Mouse (Mus musculus) neural tube, embryonic 13.5 days (tissue): ENCODE measurements around the gene Clybl. TPM values are rescaled to one million over a fixed set of nuclear protein-coding genes. Genes with fewer than 3 reads are reported as not detected.
A peak's percentile ranks its signal among the peaks of the same experiment; 100 is the strongest.

Source experiments
- ATAC-seq: fragments of 200-750 bp; cut with Nextera tagmentation; 2 replicates; pipeline ENCODE4 v1.8.0; 2017; ENCODE audit warnings: low read depth, mild to moderate bottlenecking, moderate TSS enrichment, moderate library complexity
- H3K27ac ChIP-seq: fragments of 300-500 bp; sonication (generic); replicated peaks from 2 replicates; pipeline ENCODE4 v1.5.1; 2015; ENCODE audit warnings: moderate library complexity, mild to moderate bottlenecking, inconsistent platforms
- H3K27me3 ChIP-seq: fragments of 300-500 bp; sonication (generic); 2 replicates; pipeline ENCODE4 v1.6.1; 2015; ENCODE audit warnings: mild to moderate bottlenecking, inconsistent platforms
- H3K36me3 ChIP-seq: fragments of 300-500 bp; sonication (generic); 2 replicates; pipeline ENCODE4 v1.6.1; 2015; ENCODE audit warnings: mild to moderate bottlenecking, inconsistent platforms
- H3K4me1 ChIP-seq: fragments of 300-500 bp; sonication (generic); replicated peaks from 2 replicates; pipeline ENCODE4 v1.6.1; 2015; ENCODE audit warnings: inconsistent platforms
- H3K4me2 ChIP-seq: fragments of 300-500 bp; sonication (generic); 2 replicates; pipeline ENCODE4 v1.6.1; 2015; ENCODE audit warnings: inconsistent platforms, mild to moderate bottlenecking, moderate library complexity
- H3K4me3 ChIP-seq: fragments of 300-500 bp; sonication (generic); 2 replicates; pipeline ENCODE4 v1.5.1; 2015; ENCODE audit warnings: mild to moderate bottlenecking, inconsistent platforms
- H3K9ac ChIP-seq: fragments of 300-500 bp; sonication (generic); 2 replicates; pipeline ENCODE4 v1.6.1; 2015; ENCODE audit warnings: moderate library complexity, mild to moderate bottlenecking, inconsistent platforms
- H3K9me3 ChIP-seq: fragments of 300-500 bp; sonication (generic); 2 replicates; pipeline ENCODE4 v1.6.1; 2016; ENCODE audit warnings: inconsistent platforms
- WGBS: fragments of 180-500 bp; shearing (Covaris S2); methylation state at CpG from one replicate; pipeline ENCODE4 v1.1.7; 2015; 5-methylcytosine and 5-hydroxymethylcytosine counted together
- polyA plus RNA-seq: library from polyadenylated mRNA; unstranded; fragments of >200 nt; fragmentation: Nextera tagmentation; extraction: Ambion mirVana; gene quantifications from 2 replicates; pipeline ENCODE4 v1.2.1, GENCODE M21; 2015

The Clybl gene
- polyA plus RNA-seq, 1 experiment from 2014 or later, result 10.2 TPM

DNA sequence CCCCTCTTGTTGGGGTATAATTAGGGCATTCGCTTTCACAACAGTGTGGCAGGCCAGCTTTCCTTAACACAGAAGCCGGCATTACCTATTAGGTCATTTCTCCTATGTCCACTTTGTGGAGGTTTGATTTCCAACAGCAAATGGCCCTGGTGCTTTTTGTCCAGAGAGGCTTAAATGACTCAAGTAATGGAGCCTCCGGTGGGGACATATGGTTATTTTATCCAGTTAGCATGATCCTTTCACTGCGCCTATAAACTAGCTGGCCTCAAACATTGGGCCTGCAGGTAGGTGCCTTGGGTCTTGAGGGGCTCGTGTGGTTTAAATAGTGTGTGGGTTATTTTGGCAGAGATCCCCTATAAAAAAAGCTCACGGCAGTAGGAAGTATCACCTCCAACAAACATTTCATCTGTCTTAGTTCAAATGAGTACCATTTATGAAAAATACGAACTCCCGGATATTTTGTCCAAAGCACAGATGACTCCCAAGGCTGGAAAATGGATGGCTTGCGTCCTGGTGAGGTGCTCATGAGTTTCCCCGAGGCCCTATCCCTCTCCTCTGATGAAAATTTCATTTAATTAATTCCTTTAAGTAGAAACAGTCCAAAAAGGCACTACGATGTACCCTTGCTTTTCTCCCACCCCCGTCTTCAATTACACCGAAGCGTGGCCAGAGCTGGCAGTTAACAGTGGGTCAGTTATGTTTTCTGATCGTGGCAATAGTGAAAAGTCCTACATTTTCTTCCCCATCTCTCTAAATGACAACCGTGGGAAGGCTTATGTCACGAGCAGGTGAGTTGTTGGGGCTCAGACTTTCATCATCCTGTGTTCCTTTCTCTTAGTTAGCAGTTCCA lies 205.0 kb downstream of the Clybl start:
- Histone ChIP-seq H3K4me1 (peaks cover 37% of the 10 kb centered on the region), H3K4me2 (no peak overlapping the region), H3K4me3 (no peak overlapping the region), H3K27me3 (peaks cover 42% of the 10 kb centered on the region), H3K36me3 (no peaks in the 10 kb centered on the region), H3K9ac (no peak overlapping the region), H3K9me3 (no peaks in the 10 kb centered on the region), H3K27ac (no peak overlapping the region)
- WGBS, result 74% methylated on average over 17 of the region's 17 CpGs
- no peak for ATAC-seq

DNA sequence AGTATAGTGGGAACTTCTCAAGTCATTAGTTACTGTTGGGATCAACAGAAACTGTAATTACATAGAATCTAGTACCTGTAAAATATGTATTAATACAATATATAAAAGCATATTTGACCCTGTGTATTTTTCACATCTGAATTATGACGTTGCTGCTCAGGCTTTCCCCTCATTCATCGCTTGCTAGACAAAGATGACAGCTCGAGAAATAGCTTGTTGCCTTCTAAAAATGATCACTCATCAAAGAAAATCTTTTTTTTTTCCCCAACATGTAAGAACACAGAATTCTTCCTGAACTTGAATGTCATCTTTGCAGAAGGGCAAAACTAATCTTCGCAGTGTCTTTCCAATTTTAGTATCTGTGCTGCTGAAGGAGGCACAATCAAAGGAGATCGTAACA lies 206.3 kb downstream of the Clybl start:
- no peak for ATAC-seq
- Histone ChIP-seq H3K27ac (no peak overlapping the region), H3K27me3 (peaks cover 39% of the 10 kb centered on the region), H3K4me2 (no peak overlapping the region), H3K9ac (no peak overlapping the region), H3K4me1 (peaks cover 27% of the 10 kb centered on the region), H3K4me3 (no peak overlapping the region), H3K36me3 (no peaks in the 10 kb centered on the region), H3K9me3 (no peaks in the 10 kb centered on the region)
- WGBS, result 85% methylated on average over 5 of the region's 5 CpGs

DNA sequence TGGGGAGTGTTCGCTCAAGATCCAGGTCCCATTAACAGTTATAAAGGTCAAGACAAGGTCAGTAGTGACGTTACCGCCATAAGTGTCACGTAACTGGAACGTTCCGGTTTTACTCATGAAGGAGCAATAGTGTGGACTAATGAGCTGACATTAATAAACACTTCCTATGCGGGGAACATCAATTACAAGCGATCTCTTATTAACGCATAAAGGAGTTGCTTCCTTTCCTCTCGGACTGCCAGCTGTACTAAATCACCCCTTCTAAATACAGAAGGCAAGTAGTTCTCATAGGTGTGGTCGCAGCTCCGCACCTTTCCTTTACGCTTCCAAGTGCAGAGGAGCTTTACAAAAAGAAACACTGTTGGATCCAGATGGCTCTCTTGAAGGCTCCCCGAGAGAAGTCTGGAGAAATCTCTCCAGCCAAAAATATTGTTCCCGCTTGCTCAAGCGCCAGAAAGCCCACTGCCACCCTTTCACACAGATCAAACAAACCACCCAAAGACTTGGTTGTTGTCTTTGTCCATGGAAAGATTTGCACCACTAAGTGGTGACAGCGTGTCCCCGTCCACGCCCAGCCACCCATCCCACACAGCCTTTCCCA lies 207.0 kb downstream of the Clybl start:
- Histone ChIP-seq H3K9ac (no peak overlapping the region), H3K4me3 (no peak overlapping the region), H3K27ac (no peak overlapping the region), H3K4me1 (peaks cover 27% of the 10 kb centered on the region), H3K36me3 (no peaks in the 10 kb centered on the region), H3K4me2 (no peak overlapping the region), H3K27me3 (peaks cover 39% of the 10 kb centered on the region), H3K9me3 (no peaks in the 10 kb centered on the region)
- 36% methylated on average over 19 of the region's 19 CpGs for WGBS
- ATAC-seq, result no peak

DNA sequence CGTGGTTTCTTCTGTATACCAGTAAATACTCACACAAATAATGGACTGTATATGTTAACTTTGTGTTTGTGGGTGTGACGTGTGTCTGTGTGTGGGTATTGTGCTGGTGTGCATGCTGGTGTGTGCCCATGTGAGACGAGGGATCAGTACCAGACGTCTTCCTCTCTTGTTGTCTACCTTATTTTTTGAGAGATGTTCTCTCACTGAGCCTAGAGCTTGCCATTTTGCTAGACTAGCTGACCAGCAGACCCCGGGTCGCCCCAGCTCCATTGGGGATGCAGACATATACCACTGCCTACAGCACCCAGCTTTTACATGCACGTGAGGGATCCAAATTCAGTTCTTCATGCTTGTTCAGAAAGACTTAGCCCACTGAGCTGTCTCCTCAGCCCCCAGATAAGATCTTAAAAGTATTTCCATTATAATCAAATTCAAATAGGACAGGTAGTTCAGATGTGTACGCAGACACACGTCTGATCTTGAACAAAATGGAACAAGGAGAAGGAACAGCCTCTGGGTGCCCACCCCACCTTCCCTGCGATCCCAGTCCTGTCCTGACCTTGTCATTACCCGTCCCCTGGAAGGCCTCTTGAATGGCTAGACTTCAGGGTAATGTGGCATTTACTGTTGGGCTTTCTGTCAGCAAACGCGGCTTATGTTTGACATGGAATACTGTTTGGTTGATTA lies 208.3 kb downstream of the Clybl start:
- Histone ChIP-seq H3K27me3 (peaks cover 36% of the 10 kb centered on the region), H3K4me2 (no peak overlapping the region), H3K36me3 (no peaks in the 10 kb centered on the region), H3K9me3 (no peaks in the 10 kb centered on the region), H3K4me3 (no peak overlapping the region), H3K9ac (no peak overlapping the region), H3K27ac (no peak overlapping the region), H3K4me1 (peaks cover 15% of the 10 kb centered on the region)
- ATAC-seq, result no peak
- whole genome bisulfite sequencing, result 88% methylated on average over 13 of the region's 13 CpGs

DNA sequence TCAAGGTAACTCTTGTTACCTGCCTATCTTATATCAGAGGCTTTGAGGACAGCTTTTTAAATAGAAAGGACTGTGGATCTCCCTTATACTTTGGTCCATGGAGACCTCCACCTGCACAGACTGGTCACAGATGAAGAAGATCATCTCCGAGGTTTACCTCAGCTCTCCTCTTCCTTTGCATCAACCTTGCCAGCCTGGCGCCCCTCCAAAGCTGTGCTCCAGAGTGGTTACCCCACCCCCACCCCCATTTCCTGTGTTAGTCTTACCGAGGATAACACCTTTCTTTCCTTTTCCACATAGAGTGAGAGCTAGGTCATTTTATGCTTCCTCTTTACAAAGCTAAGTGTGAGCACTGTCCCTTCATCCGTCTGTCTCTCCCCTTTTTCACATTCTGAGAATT lies 209.4 kb downstream of the Clybl start:
- H3K9ac ChIP-seq, result no peak overlapping the region

DNA sequence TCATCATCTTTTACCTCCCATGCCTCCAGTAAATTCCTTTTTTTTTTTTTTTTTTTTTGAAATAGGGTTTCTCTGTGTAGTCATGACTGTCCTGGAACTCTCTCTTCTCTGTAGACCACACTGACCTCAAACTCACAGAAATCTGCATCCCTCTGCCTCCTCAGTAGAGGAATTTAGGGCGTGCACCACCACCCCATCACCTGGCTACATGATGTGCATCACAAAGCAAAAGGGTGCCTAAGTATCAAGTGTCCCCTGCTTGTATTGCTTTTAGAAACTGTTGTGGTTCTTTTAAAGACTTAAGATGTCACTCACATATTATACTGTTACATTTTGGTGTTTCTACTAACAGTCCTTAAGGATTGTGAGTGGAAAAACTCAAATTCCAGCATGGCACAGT lies 211.6 kb downstream of the Clybl start:
- H3K36me3 ChIP-seq, result no peaks in the 10 kb centered on the region
- H3K4me3 ChIP-seq, result no peak overlapping the region
- peaks cover 8% of the 10 kb centered on the region; the same call in 1 of the 2 replicates for H3K4me1 ChIP-seq
- H3K27me3 ChIP-seq, result peaks cover 34% of the 10 kb centered on the region
- H3K9ac ChIP-seq, result no peak overlapping the region
- ATAC-seq, result no peak
- no peak overlapping the region for H3K4me2 ChIP-seq
- no peaks in the 10 kb centered on the region for H3K9me3 ChIP-seq
- WGBS, result 94% methylated on average over 1 of the region's 1 CpGs
- H3K27ac ChIP-seq, result no peak overlapping the region

More for the DNA sequence above, 209.4 kb downstream of the Clybl start:
- ATAC-seq, result no peak
- H3K9me3 ChIP-seq, result no peaks in the 10 kb centered on the region
- no peak overlapping the region for H3K27ac ChIP-seq
- H3K36me3 ChIP-seq, result no peaks in the 10 kb centered on the region
- H3K4me2 ChIP-seq, result no peak overlapping the region
- no peak overlapping the region for H3K4me3 ChIP-seq
- H3K4me1 ChIP-seq, result peaks cover 10% of the 10 kb centered on the region; the same call in 1 of the 2 replicates
- WGBS, result 53% methylated on average over 4 of the region's 4 CpGs
- peaks cover 38% of the 10 kb centered on the region for H3K27me3 ChIP-seq

GRCm38 (mm10) chr14:122398676-122399075 lies 217.2 kb downstream of the Clybl start:
- Histone ChIP-seq H3K27me3 (peaks cover 54% of the 10 kb centered on the region), H3K4me1 (peaks cover 14% of the 10 kb centered on the region), H3K9me3 (no peaks in the 10 kb centered on the region), H3K27ac (no peak overlapping the region), H3K9ac (no peak overlapping the region), H3K36me3 (no peaks in the 10 kb centered on the region), H3K4me3 (no peak overlapping the region), H3K4me2 (no peak overlapping the region)
- 55% methylated on average over 4 of the region's 4 CpGs for WGBS
- ATAC-seq, result no peak

- 26% methylated on average over 5 of the region's 5 CpGs for WGBS
- Histone ChIP-seq H3K9ac (no peak overlapping the region), H3K4me2 (no peak overlapping the region), H3K9me3 (no peaks in the 10 kb centered on the region), H3K4me3 (no peak overlapping the region), H3K4me1 (peaks cover 14% of the 10 kb centered on the region), H3K27ac (no peak overlapping the region), H3K27me3 (peaks cover 64% of the 10 kb centered on the region), H3K36me3 (no peaks in the 10 kb centered on the region)
- no peak for ATAC-seq
Observed at GRCm38 (mm10) chr14:122399906-122400305, 218.4 kb downstream of the Clybl start.

DNA sequence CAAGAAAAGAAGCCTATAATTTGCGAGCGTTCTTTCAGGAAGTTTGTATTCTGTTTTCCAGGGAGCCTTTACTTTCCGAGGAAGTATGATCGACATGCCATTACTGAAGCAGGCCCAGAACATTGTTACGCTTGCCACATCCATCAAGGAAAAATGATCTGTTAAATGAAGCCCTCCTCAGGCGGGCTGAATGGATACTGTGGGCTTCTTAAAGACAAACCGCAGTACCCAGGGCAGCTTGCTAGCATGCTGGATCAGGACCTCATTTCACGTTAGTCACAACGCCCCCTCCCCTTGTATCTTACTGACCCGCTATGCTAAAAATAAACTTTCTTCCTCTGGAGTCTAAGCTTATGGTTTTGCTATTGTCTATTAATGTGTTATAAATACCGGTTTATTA lies 220.4 kb downstream of the Clybl start:
- no peaks in the 10 kb centered on the region for H3K9me3 ChIP-seq
- H3K4me2 ChIP-seq, result no peak overlapping the region
- H3K27me3 ChIP-seq, result peaks cover 79% of the 10 kb centered on the region
- peaks cover 34% of the 10 kb centered on the region for H3K4me1 ChIP-seq
- H3K36me3 ChIP-seq, result no peaks in the 10 kb centered on the region
- H3K9ac ChIP-seq, result no peak overlapping the region
- no peak overlapping the region for H3K4me3 ChIP-seq
- H3K27ac ChIP-seq, result no peak overlapping the region
- ATAC-seq, result no peak
- WGBS, result 30% methylated on average over 11 of the region's 11 CpGs

- H3K4me2 ChIP-seq, result no peak overlapping the region
- no peak for ATAC-seq
- H3K4me1 ChIP-seq, result peaks cover 38% of the 10 kb centered on the region
- H3K4me3 ChIP-seq, result no peak overlapping the region
- H3K9ac ChIP-seq, result no peak overlapping the region
- peaks cover 81% of the 10 kb centered on the region for H3K27me3 ChIP-seq
- H3K27ac ChIP-seq, result no peak overlapping the region; the same call in 1 of the 2 replicates
- H3K36me3 ChIP-seq, result no peaks in the 10 kb centered on the region
- no peaks in the 10 kb centered on the region for H3K9me3 ChIP-seq
- WGBS, result 10% methylated on average over 12 of the region's 12 CpGs
Observed at GRCm38 (mm10) chr14:122402716-122403258, 221.3 kb downstream of the Clybl start.

DNA sequence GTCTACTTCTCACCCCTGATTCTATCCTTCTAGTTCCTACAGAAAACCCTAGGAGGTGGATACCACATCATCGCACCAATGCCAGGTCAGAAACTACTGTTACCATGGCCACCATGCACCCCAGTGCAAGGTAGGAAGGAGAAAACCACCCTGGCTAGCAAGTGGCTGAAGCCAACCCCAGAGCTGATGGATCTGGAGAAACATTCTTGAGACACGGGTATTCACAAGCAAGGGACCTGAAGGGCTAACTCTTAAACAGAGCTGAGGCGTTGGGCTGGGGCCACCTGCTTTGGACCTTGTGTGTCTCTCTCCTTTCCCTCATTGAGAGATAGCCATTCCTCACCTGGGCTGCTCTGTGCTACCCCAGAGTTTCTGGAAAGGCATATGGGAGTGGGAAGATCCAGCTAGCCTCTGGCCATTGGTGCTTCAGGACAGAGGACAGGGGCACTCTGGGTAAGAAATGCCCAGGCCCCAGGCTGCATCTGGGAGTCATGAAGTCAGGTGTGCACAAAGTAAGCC lies 222.0 kb downstream of the Clybl start:
- ATAC-seq, result no peak
- no peak overlapping the region for H3K9ac ChIP-seq
- WGBS, result 60% methylated on average over 3 of the region's 3 CpGs
- H3K9me3 ChIP-seq, result no peaks in the 10 kb centered on the region
- H3K4me1 ChIP-seq, result peaks cover 38% of the 10 kb centered on the region
- no peak overlapping the region for H3K4me3 ChIP-seq
- H3K27ac ChIP-seq, result peak overlapping the region; percentile 15; the same call in 1 of the 2 replicates
- H3K27me3 ChIP-seq, result peaks cover 86% of the 10 kb centered on the region
- no peak overlapping the region for H3K4me2 ChIP-seq
- H3K36me3 ChIP-seq, result no peaks in the 10 kb centered on the region
